ENCODE assay signal across 31 mouse cellular contexts in genomic region chr4:129872376-129872922, GRCm38 (mm10). TPM values are rescaled to one million over a fixed set of nuclear protein-coding genes. Genes with fewer than 3 reads are reported as not detected.
DNase-seq lines count a peak whose midpoint lies in the region; ATAC-seq lines count a peak whose summit lies in the region.
"Had no signal": no experiment of that assay in that cellular context is flagged by ENCODE, and none has a peak within 500 bp of the region (broad histone marks: within the 10 kb centered on the region; RNA-seq: fewer than 3 reads in every experiment).

No protein-coding gene starts in this region.

- no peak overlapping the region for H3K9ac ChIP-seq in heart, embryonic 12.5 days
- no peak overlapping the region for H3K9ac ChIP-seq in midbrain, embryonic 11.5 days (ENCODE audit: low read length)
- no peak overlapping the region for H3K9ac ChIP-seq in midbrain, embryonic 16.5 days (ENCODE audit: low read depth, low read length)
- H3K9ac ChIP-seq: embryonic facial prominence, embryonic 15.5 days; forebrain, postnatal 0 days had no signal

- peaks cover 40% of the 10 kb centered on the region for H3K4me1 ChIP-seq in heart, embryonic 12.5 days (replicated peaks)
- H3K4me1 ChIP-seq in midbrain, embryonic 11.5 days (ENCODE audit: control insufficient read depth, insufficient read depth, low read length), result peaks cover 7% of the 10 kb centered on the region; the same call in 1 of the 2 replicates
- H3K4me1 ChIP-seq in midbrain, embryonic 16.5 days (ENCODE audit: control insufficient read depth, insufficient read depth, low read length), result peaks cover 9% of the 10 kb centered on the region

- DNase-seq in adrenal gland, adult 2 months, result peak; percentile 41
- no peak for DNase-seq in adrenal gland, postnatal 10 days
- DNase-seq in heart, postnatal 14 days, result no peak
- DNase-seq in midbrain, embryonic 11.5 days (ENCODE audit: low spot score, missing footprints), result peak; percentile 14
- no peak for DNase-seq in ovary, postnatal 14 days (ENCODE audit: low spot score)
- no peak for DNase-seq in urinary bladder, postnatal 4 days (ENCODE audit: low spot score in 2 of 2)
- DNase-seq: cerebellum, adult 18-20 months; cerebellum, postnatal 36 days; forebrain, postnatal 0 days; kidney, postnatal 36 days; lung, adult 18-20 months; right cerebral cortex, adult 18-20 months; thymus, adult 2 months had no signal

- H3K27ac ChIP-seq in heart, embryonic 12.5 days (ENCODE audit: poor library complexity, severe bottlenecking), result peak overlapping the region; percentile 77
- H3K27ac ChIP-seq in midbrain, embryonic 11.5 days (ENCODE audit: low read depth, low read length), result no peak overlapping the region
- no peak overlapping the region for H3K27ac ChIP-seq in midbrain, embryonic 16.5 days (ENCODE audit: low read length)
- H3K27ac ChIP-seq: embryonic facial prominence, embryonic 15.5 days; forebrain, embryonic 10.5 days; heart, adult 2 months; macrophage; midbrain, embryonic 10.5 days had no signal

- ATAC-seq in heart, embryonic 12.5 days (ENCODE audit: insufficient number of reproducible peaks, low FRiP score), result 0 out of 2 replicates have a peak, but pooled peaks have one; percentile 16
- ATAC-seq in midbrain, embryonic 11.5 days (ENCODE audit: low FRiP score), result no peak
- ATAC-seq in midbrain, embryonic 16.5 days, result no peak
- ATAC-seq: forebrain, postnatal 0 days; hindbrain, embryonic 16.5 days; intestine, embryonic 16.5 days had no signal

- intact Hi-C loops in heart, postnatal 14 days (cut with DNase I), result no loop called here

- 44% methylated on average over 9 of the region's 9 CpGs for whole genome bisulfite sequencing in heart, embryonic 12.5 days
- WGBS in midbrain, embryonic 11.5 days, result 92% methylated on average over 9 of the region's 9 CpGs
- WGBS in midbrain, embryonic 16.5 days, result 87% methylated on average over 9 of the region's 9 CpGs

- no peaks in the 10 kb centered on the region for H3K27me3 ChIP-seq in heart, embryonic 12.5 days (replicated peaks)
- H3K27me3 ChIP-seq in midbrain, embryonic 11.5 days (ENCODE audit: control insufficient read depth, insufficient read depth, low read length), result no peaks in the 10 kb centered on the region
- H3K27me3 ChIP-seq in midbrain, embryonic 16.5 days (ENCODE audit: control insufficient read depth, insufficient read depth, low read depth, low read length), result no peaks in the 10 kb centered on the region
- H3K27me3 ChIP-seq: CH12.LX; embryonic facial prominence, embryonic 15.5 days had no signal

- H3K36me3 ChIP-seq in heart, embryonic 12.5 days, result no peaks in the 10 kb centered on the region
- H3K36me3 ChIP-seq in midbrain, embryonic 11.5 days (ENCODE audit: control insufficient read depth, insufficient read depth, low read length), result no peaks in the 10 kb centered on the region
- H3K36me3 ChIP-seq in midbrain, embryonic 16.5 days (ENCODE audit: control insufficient read depth, insufficient read depth, low read length), result no peaks in the 10 kb centered on the region
- H3K36me3 ChIP-seq: embryonic facial prominence, embryonic 15.5 days; forebrain, embryonic 10.5 days; midbrain, embryonic 10.5 days had no signal

- no peak overlapping the region for H3K4me2 ChIP-seq in heart, embryonic 12.5 days
- no peak overlapping the region for H3K4me2 ChIP-seq in midbrain, embryonic 11.5 days
- H3K4me2 ChIP-seq in midbrain, embryonic 16.5 days (ENCODE audit: low read length), result no peak overlapping the region
- H3K4me2 ChIP-seq: embryonic facial prominence, embryonic 15.5 days; liver, embryonic 11.5 days had no signal

- no peak overlapping the region for H3K4me3 ChIP-seq in heart, embryonic 12.5 days
- H3K4me3 ChIP-seq in midbrain, embryonic 11.5 days (ENCODE audit: low read depth, low read length), result no peak overlapping the region
- H3K4me3 ChIP-seq in midbrain, embryonic 16.5 days (ENCODE audit: low read depth, low read length), result no peak overlapping the region
- H3K4me3 ChIP-seq: embryonic facial prominence, embryonic 15.5 days; forebrain, embryonic 10.5 days; heart, adult 2 months; midbrain, embryonic 10.5 days had no signal

- H3K9me3 ChIP-seq in heart, embryonic 12.5 days (replicated peaks), result no peaks in the 10 kb centered on the region
- no peaks in the 10 kb centered on the region for H3K9me3 ChIP-seq in midbrain, embryonic 11.5 days (ENCODE audit: control insufficient read depth, low read length)
- H3K9me3 ChIP-seq in midbrain, embryonic 16.5 days (replicated peaks; ENCODE audit: control insufficient read depth, low read length, poor library complexity, severe bottlenecking), result no peaks in the 10 kb centered on the region
- H3K9me3 ChIP-seq: embryonic facial prominence, embryonic 15.5 days; forebrain, embryonic 10.5 days; midbrain, embryonic 10.5 days had no signal

RNA-seq across cellular contexts. Expression of gene Spocd1, which starts 56.6 kb away (rescaled TPM):
- total RNA-seq in adrenal gland, adult 2 months (2021), result 1 to 10 TPM in 1 of 2 experiments, under 1 TPM in 1; 0.92 to 1.1 TPM
- polyA plus RNA-seq in adrenal gland, adult 2 months (2012; rRNA removed), result 3.2 and 3.7 TPM in 2 replicates
- under 1 TPM; 0.15 to 0.30 TPM for total RNA-seq in adrenal gland, postnatal 10 days (2021)
- 0.33 and 0.36 TPM in 2 replicates for polyA plus RNA-seq in heart, embryonic 12.5 days (2016; fragmentation: Nextera tagmentation; extraction: Ambion mirVana)
- total RNA-seq in heart, postnatal 14 days (2021), result not detected
- polyA plus RNA-seq in midbrain, embryonic 11.5 days (2014; fragmentation: Nextera tagmentation; extraction: Ambion mirVana), result not detected in 2 replicates
- polyA plus RNA-seq in midbrain, embryonic 16.5 days (2015; fragmentation: Nextera tagmentation; extraction: Ambion mirVana), result not detected in 2 replicates
- total RNA-seq: forebrain, postnatal 0 days; gastrocnemius, adult 8-10 months; MEL; monocyte, adult 5-6 weeks had no signal
- polyA plus RNA-seq: forebrain, embryonic 10.5 days; heart, adult 2 months; hindbrain, embryonic 16.5 days; intestine, embryonic 16.5 days; kidney, embryonic 14.5 days; limb, embryonic 11.5 days; macrophage; midbrain, embryonic 10.5 days; neural tube, embryonic 11.5 days; stomach, embryonic 14.5 days had no signal

Comparison
In these comparisons a context has a peak if more than half of its experiments do, and no peak if none do; other contexts are left out.
1. DNase-seq: peak in adrenal gland, adult 2 months (single experiment) and midbrain, embryonic 11.5 days (single experiment); none in adrenal gland, postnatal 10 days (single experiment), heart, postnatal 14 days (0 of 2), ovary, postnatal 14 days (single experiment) and urinary bladder, postnatal 4 days (0 of 2).